In genomic region chr3:108187111-108187795, GRCm38 (mm10) we compare ENCODE assay signal across 8 mouse cellular contexts. TPM values are rescaled to one million over a fixed set of nuclear protein-coding genes. Genes with fewer than 3 reads are reported as not detected.
DNase-seq lines count a peak whose midpoint lies in the region; ATAC-seq and TF ChIP-seq lines count a peak whose summit lies in the region.

No protein-coding gene starts in this region.

- H3K4me3 ChIP-seq in lung, embryonic 15.5 days = peak overlapping the region; percentile 66; the same call in 1 of the 2 replicates
- peak overlapping the region; percentile 65; the same call in 1 of the 2 replicates for H3K4me3 ChIP-seq in limb, embryonic 10.5 days
- peak overlapping the region; percentile 87 for H3K4me3 ChIP-seq in olfactory bulb, adult 2 months (ENCODE audit: insufficient read depth, low read depth, low read length)

- ATAC-seq in lung, embryonic 15.5 days (ENCODE audit: borderline replicate concordance, extremely low read depth, low FRiP score, low TSS enrichment) = no peak

- no peaks in the 10 kb centered on the region for H3K9me3 ChIP-seq in lung, embryonic 15.5 days
- no peaks in the 10 kb centered on the region for H3K9me3 ChIP-seq in limb, embryonic 10.5 days (replicated peaks)

- TF ChIP-seq POLR2A in olfactory bulb, adult 2 months (IDR thresholded peaks at IDR 0.05; ENCODE audit: insufficient read depth, low read depth, low read length) = no peak

- no peak for TF ChIP-seq CTCF in olfactory bulb, adult 2 months (IDR thresholded peaks at IDR 0.05; ENCODE audit: insufficient read depth, low read depth, low read length)

- peak; percentile 18 for DNase-seq in adrenal gland, postnatal 10 days
- no peak for DNase-seq in adrenal gland, adult 8-10 months
- no peak for DNase-seq in lung, postnatal 4 days
- no peak for DNase-seq in limb, embryonic 10.5 days (ENCODE audit: low spot score)
- DNase-seq in ovary, postnatal 10 days (ENCODE audit: low spot score) = no peak
- DNase-seq in urinary bladder, adult 18-20 months (ENCODE audit: low spot score in 2 of 2) = no peak

- WGBS in lung, embryonic 15.5 days = 57% methylated on average over 20 of the region's 20 CpGs
- 65% methylated on average over 20 of the region's 20 CpGs for WGBS in limb, embryonic 10.5 days
- 32% methylated on average over 20 of the region's 20 CpGs for WGBS in olfactory bulb, adult 2 months

- no peak overlapping the region for H3K27ac ChIP-seq in lung, embryonic 15.5 days
- H3K27ac ChIP-seq in limb, embryonic 10.5 days = no peak overlapping the region
- peak overlapping the region; percentile 63 for H3K27ac ChIP-seq in olfactory bulb, adult 2 months (ENCODE audit: insufficient read depth, low read depth, low read length)

- peaks cover 26% of the 10 kb centered on the region for H3K4me1 ChIP-seq in lung, embryonic 15.5 days
- H3K4me1 ChIP-seq in limb, embryonic 10.5 days = peaks cover 31% of the 10 kb centered on the region
- peaks cover 32% of the 10 kb centered on the region for H3K4me1 ChIP-seq in olfactory bulb, adult 2 months (ENCODE audit: control insufficient read depth, insufficient read depth, low read length)

- H3K36me3 ChIP-seq in lung, embryonic 15.5 days = no peaks in the 10 kb centered on the region
- 0 out of 2 replicates have a peak, but pooled peaks cover 9% of the 10 kb centered on the region for H3K36me3 ChIP-seq in limb, embryonic 10.5 days

- peak overlapping the region; percentile 97; the same call in 1 of the 2 replicates for H3K4me2 ChIP-seq in lung, embryonic 15.5 days

- H3K27me3 ChIP-seq in lung, embryonic 15.5 days = peaks cover 14% of the 10 kb centered on the region
- peaks cover 34% of the 10 kb centered on the region for H3K27me3 ChIP-seq in limb, embryonic 10.5 days (ENCODE audit: low read depth, poor library complexity, severe bottlenecking)

- no peak overlapping the region for H3K9ac ChIP-seq in lung, embryonic 15.5 days

RNA-seq across cellular contexts. Expression of gene Amigo1, which starts 1.1 kb away (rescaled TPM):
- 10 to 100 TPM; 13.1 to 18.4 TPM for total RNA-seq in adrenal gland, postnatal 10 days (2021)
- total RNA-seq in adrenal gland, adult 8-10 months (2022) = 10 to 100 TPM; 24.4 to 36.9 (median 31.6) TPM
- polyA plus RNA-seq in lung, embryonic 15.5 days (2015; fragmentation: Nextera tagmentation; extraction: Ambion mirVana) = 2.0 and 3.0 TPM in 2 replicates
- polyA plus RNA-seq in limb, embryonic 10.5 days (2016; fragmentation: Nextera tagmentation; extraction: Ambion mirVana) = 2.6 and 3.0 TPM in 2 replicates
- polyA plus RNA-seq in olfactory bulb, adult 2 months (2012; ENCODE audit: insufficient read depth, insufficient read length, low replicate concordance, missing spikeins) = 177 and 487 TPM in 2 replicates

RNA-seq across cellular contexts. Expression of gene Cyb561d1, which starts 13.8 kb away (rescaled TPM):
- 1 to 10 TPM; 6.6 to 6.9 TPM for total RNA-seq in adrenal gland, postnatal 10 days (2021)
- 10 to 100 TPM in 2 of 4 experiments, 1 to 10 TPM in 2; 9.3 to 14.7 (median 11.7) TPM for total RNA-seq in adrenal gland, adult 8-10 months (2022)
- 2.6 and 3.4 TPM in 2 replicates for polyA plus RNA-seq in lung, embryonic 15.5 days (2015; fragmentation: Nextera tagmentation; extraction: Ambion mirVana)
- 1.6 and 2.1 TPM in 2 replicates for polyA plus RNA-seq in limb, embryonic 10.5 days (2016; fragmentation: Nextera tagmentation; extraction: Ambion mirVana)
- not detected in 2 replicates for polyA plus RNA-seq in olfactory bulb, adult 2 months (2012; ENCODE audit: insufficient read depth, insufficient read length, low replicate concordance, missing spikeins)

RNA-seq across cellular contexts. Expression of gene Atxn7l2, which starts 23.5 kb away (rescaled TPM):
- total RNA-seq in adrenal gland, postnatal 10 days (2021) = 10 to 100 TPM in 1 of 2 experiments, 1 to 10 TPM in 1; 7.6 to 10.1 TPM
- 10 to 100 TPM in 3 of 4 experiments, 1 to 10 TPM in 1; 8.2 to 23.1 (median 15.0) TPM for total RNA-seq in adrenal gland, adult 8-10 months (2022)
- 14.5 TPM in 2 replicates for polyA plus RNA-seq in lung, embryonic 15.5 days (2015; fragmentation: Nextera tagmentation; extraction: Ambion mirVana)
- 23.3 and 25.7 TPM in 2 replicates for polyA plus RNA-seq in limb, embryonic 10.5 days (2016; fragmentation: Nextera tagmentation; extraction: Ambion mirVana)
- not detected in 2 replicates for polyA plus RNA-seq in olfactory bulb, adult 2 months (2012; ENCODE audit: insufficient read depth, insufficient read length, low replicate concordance, missing spikeins)

RNA-seq across cellular contexts. Expression of gene Gpr61, which starts 32.6 kb away (rescaled TPM):
- total RNA-seq in adrenal gland, postnatal 10 days (2021) = under 1 TPM; 0.15 to 0.48 TPM
- 1 to 10 TPM in 1 of 4 experiments, under 1 TPM in 3; 0.31 to 1.1 (median 0.71) TPM for total RNA-seq in adrenal gland, adult 8-10 months (2022)
- 0.07 TPM in 1 of 2 replicates, not detected in the other for polyA plus RNA-seq in lung, embryonic 15.5 days (2015; fragmentation: Nextera tagmentation; extraction: Ambion mirVana)
- 0.08 TPM in 1 of 2 replicates, not detected in the other for polyA plus RNA-seq in limb, embryonic 10.5 days (2016; fragmentation: Nextera tagmentation; extraction: Ambion mirVana)
- polyA plus RNA-seq in olfactory bulb, adult 2 months (2012; ENCODE audit: insufficient read depth, insufficient read length, low replicate concordance, missing spikeins) = not detected in 2 replicates

RNA-seq across cellular contexts. Expression of gene Sypl2, which starts 39.2 kb away (rescaled TPM):
- total RNA-seq in adrenal gland, postnatal 10 days (2021) = 10 to 100 TPM; 13.3 to 44.9 TPM
- 1 to 10 TPM in 1 of 4 experiments, under 1 TPM in 3; 0.35 to 1.0 (median 0.65) TPM for total RNA-seq in adrenal gland, adult 8-10 months (2022)
- polyA plus RNA-seq in lung, embryonic 15.5 days (2015; fragmentation: Nextera tagmentation; extraction: Ambion mirVana) = 0.42 and 0.54 TPM in 2 replicates
- 0.23 and 0.56 TPM in 2 replicates for polyA plus RNA-seq in limb, embryonic 10.5 days (2016; fragmentation: Nextera tagmentation; extraction: Ambion mirVana)
- polyA plus RNA-seq in olfactory bulb, adult 2 months (2012; ENCODE audit: insufficient read depth, insufficient read length, low replicate concordance, missing spikeins) = not detected in 2 replicates

Comparison
In these comparisons a context has a peak if more than half of its experiments do, and no peak if none do; other contexts are left out.
1. RNA of gene Amigo1, which starts 1.1 kb away (polyA plus RNA-seq): 177 to 487 TPM in olfactory bulb, adult 2 months; 2.6 to 3.0 TPM in limb, embryonic 10.5 days and 2.0 to 3.0 TPM in lung, embryonic 15.5 days; every median in the first group is over 10 times any median in the second.
2. Peak in every context shown above with its lines, with median percentiles within 50 percentile points of each other: H3K4me3 ChIP-seq.